Mouse (Mus musculus): ENCODE measurements at regions not wholly inside any gene's neighbourhood (a gene's known extent, or its start where the extent isn't known, plus 50 kb on each side); places are given as distances from the start of the nearest gene placed in this dataset.

- H3K36me3 ChIP-seq: no peaks in the 10 kb centered on the region
- H3K27ac ChIP-seq: no peak overlapping the region
- peaks cover 3% of the 10 kb centered on the region; the same call in 1 of the 2 replicates for H3K9me3 ChIP-seq
- peaks cover 9% of the 10 kb centered on the region; the same call in 1 of the 2 replicates for H3K4me1 ChIP-seq
- no peak overlapping the region for H3K4me3 ChIP-seq
- DNase-seq (ENCODE audit: low spot score): no peak
- H3K27me3 ChIP-seq (ENCODE audit: insufficient read depth, poor library complexity, severe bottlenecking): no peaks in the 10 kb centered on the region
- WGBS: 76% methylated on average over 7 of the region's 7 CpGs
These were observed 347.7 kb downstream of the Med13l start for GRCm38 (mm10) chr5:118908224-118908623.

GRCm38 (mm10) chr5:118909756-118910155 is 349.3 kb downstream of the Med13l start:
- Histone ChIP-seq H3K27me3 (ENCODE audit: insufficient read depth, poor library complexity, severe bottlenecking) (no peaks in the 10 kb centered on the region), H3K36me3 (no peaks in the 10 kb centered on the region), H3K4me3 (no peak overlapping the region), H3K9me3 (no peaks in the 10 kb centered on the region), H3K4me1 (peaks cover 14% of the 10 kb centered on the region; the same call in 1 of the 2 replicates), H3K27ac (no peak overlapping the region)
- 58% methylated on average over 6 of the region's 6 CpGs for WGBS
- DNase-seq (ENCODE audit: low spot score): no peak

GRCm38 (mm10) chr5:118914191-118914750 is 353.8 kb downstream of the Med13l start:
- no peak overlapping the region for H3K27ac ChIP-seq
- no peaks in the 10 kb centered on the region; the same call in 1 of the 2 replicates for H3K27me3 ChIP-seq (ENCODE audit: insufficient read depth, poor library complexity, severe bottlenecking)
- H3K4me3 ChIP-seq: no peak overlapping the region
- H3K4me1 ChIP-seq: peaks cover 19% of the 10 kb centered on the region; the same call in 1 of the 2 replicates
- H3K36me3 ChIP-seq: no peaks in the 10 kb centered on the region
- 59% methylated on average over 6 of the region's 6 CpGs for WGBS
- no peaks in the 10 kb centered on the region for H3K9me3 ChIP-seq
- no peak for DNase-seq (ENCODE audit: low spot score)

- no peak for DNase-seq (ENCODE audit: low spot score)
- Histone ChIP-seq H3K4me1 (peaks cover 3% of the 10 kb centered on the region; the same call in 1 of the 2 replicates), H3K27me3 (ENCODE audit: insufficient read depth, poor library complexity, severe bottlenecking) (peaks cover 27% of the 10 kb centered on the region; the same call in 1 of the 2 replicates), H3K27ac (no peak overlapping the region), H3K9me3 (no peaks in the 10 kb centered on the region), H3K4me3 (no peak overlapping the region), H3K36me3 (no peaks in the 10 kb centered on the region)
- WGBS: 82% methylated on average over 7 of the region's 7 CpGs
These were observed 362.9 kb downstream of the Med13l start for GRCm38 (mm10) chr5:118923357-118923756.

DNA sequence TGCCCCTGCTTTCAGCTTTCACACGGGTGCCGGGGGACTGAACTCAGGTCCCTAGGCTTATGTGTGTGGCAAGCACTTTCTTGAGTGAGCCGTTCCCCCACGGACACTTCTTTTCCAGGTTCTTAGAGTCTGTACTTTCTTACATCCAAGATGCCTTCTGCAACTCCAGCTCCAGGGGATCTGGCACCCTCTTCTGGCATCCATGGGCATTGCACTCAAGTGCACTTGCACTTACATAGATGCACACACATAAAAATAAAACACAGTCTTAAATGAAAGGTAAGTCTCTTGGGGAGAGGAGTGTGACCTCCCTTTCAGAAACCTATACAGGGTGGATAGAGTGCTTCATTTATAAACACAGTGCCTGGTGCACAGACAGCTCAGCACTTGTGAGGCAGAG is 368.6 kb downstream of the Med13l start:
- Histone ChIP-seq H3K9me3 (no peaks in the 10 kb centered on the region), H3K27me3 (ENCODE audit: insufficient read depth, poor library complexity, severe bottlenecking) (peaks cover 44% of the 10 kb centered on the region), H3K27ac (no peak overlapping the region), H3K36me3 (no peaks in the 10 kb centered on the region), H3K4me3 (no peak overlapping the region), H3K4me1 (peaks cover 11% of the 10 kb centered on the region; the same call in 1 of the 2 replicates)
- DNase-seq (ENCODE audit: low spot score): no peak
- 93% methylated on average over 4 of the region's 4 CpGs for WGBS

GRCm38 (mm10) chr5:118929990-118930501 is 369.6 kb downstream of the Med13l start:
- WGBS: 12% methylated on average over 19 of the region's 23 CpGs
- DNase-seq (ENCODE audit: low spot score): no peak
- Histone ChIP-seq H3K9me3 (no peaks in the 10 kb centered on the region), H3K27me3 (ENCODE audit: insufficient read depth, poor library complexity, severe bottlenecking) (peaks cover 38% of the 10 kb centered on the region), H3K4me3 (peak overlapping the region; percentile 46), H3K36me3 (no peaks in the 10 kb centered on the region), H3K27ac (peak overlapping the region; percentile 2; the same call in 1 of the 2 replicates), H3K4me1 (peaks cover 11% of the 10 kb centered on the region; the same call in 1 of the 2 replicates)

DNA sequence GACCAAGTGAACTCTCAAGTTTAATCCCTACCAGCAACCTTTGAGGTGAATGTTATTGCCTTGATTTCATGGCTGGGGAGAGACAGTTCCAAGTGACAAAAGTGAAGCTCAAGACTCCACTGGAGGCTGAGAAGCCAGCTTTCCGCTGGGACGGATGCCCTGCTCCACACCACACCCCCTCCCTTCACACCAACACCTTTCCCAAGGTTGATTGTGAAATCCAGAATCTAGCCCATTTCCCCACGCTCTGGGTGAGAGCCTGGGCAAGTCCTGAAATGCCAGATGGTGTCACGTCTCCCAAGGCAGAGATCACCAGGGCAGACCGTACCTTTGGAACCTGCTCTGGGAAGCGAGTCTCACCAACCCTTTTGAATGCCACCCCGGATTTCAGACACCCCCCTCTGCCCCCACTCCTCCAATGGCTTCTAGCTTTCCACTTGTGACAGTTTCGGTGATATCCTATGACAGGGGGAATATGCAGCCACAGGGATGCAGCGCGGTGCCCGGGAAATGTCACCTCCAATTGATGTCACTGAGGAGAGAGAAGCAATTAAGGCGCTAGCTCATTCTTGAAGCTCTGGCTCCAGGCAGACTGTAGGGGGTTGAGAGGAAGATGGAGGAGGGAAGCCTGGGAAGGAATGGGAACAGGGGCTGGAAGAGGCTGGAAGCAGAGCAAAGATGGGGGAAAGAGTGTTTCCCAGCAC is 379.0 kb downstream of the Med13l start:
- Histone ChIP-seq H3K4me3 (no peak overlapping the region), H3K9me3 (no peaks in the 10 kb centered on the region), H3K4me1 (no peaks in the 10 kb centered on the region), H3K27me3 (ENCODE audit: insufficient read depth, poor library complexity, severe bottlenecking) (peaks cover 29% of the 10 kb centered on the region), H3K27ac (no peak overlapping the region), H3K36me3 (no peaks in the 10 kb centered on the region)
- 77% methylated on average over 12 of the region's 12 CpGs for WGBS
- DNase-seq (ENCODE audit: low spot score): no peak

DNA sequence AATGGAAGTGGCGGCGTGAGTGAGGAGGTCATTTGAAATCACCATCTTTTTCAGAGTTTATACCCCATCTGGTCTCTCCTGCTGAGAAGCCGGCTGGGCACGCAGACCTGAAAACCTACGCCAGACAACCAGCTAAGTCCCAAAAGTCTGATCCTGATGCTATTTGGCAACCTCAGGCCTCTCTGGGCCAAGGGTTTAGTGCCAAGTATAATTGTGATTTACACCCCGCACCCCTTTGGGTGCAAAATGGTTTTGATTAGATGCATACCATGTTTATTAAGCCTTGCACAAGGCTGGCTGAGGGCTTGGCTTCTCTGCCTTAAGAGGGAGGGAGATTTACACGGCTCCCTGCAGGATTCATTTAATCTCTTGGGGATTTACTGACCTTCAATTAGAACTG is 383.8 kb downstream of the Med13l start:
- Histone ChIP-seq H3K4me1 (0 out of 2 replicates have a peak, but pooled peaks cover 10% of the 10 kb centered on the region), H3K27me3 (ENCODE audit: insufficient read depth, poor library complexity, severe bottlenecking) (peaks cover 30% of the 10 kb centered on the region), H3K27ac (no peak overlapping the region), H3K4me3 (no peak overlapping the region), H3K36me3 (no peaks in the 10 kb centered on the region), H3K9me3 (no peaks in the 10 kb centered on the region)
- 45% methylated on average over 7 of the region's 7 CpGs for WGBS
- DNase-seq (ENCODE audit: low spot score): no peak

DNA sequence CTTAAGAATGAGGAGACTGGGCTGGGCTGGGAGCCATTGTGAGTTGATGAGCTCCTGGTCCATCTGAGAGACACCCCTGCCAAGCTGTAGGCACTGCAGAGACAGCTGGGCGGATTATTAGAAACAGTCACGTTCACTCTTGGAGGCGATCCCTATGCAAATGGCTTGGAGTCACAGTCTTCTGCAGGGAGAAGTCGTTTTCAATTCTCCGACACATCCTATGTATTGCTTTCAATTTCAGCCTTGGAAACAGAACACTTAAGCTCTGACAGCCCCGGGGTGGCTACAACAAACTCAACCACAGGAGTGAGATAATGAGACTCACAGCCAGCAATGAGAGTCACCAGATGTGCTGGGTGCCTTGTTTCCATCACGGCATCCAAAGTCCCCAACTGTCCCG is 385.6 kb downstream of the Med13l start:
- H3K27me3 ChIP-seq (ENCODE audit: insufficient read depth, poor library complexity, severe bottlenecking): peaks cover 30% of the 10 kb centered on the region
- no peaks in the 10 kb centered on the region for H3K9me3 ChIP-seq
- H3K27ac ChIP-seq: 0 out of 2 replicates have a peak overlapping the region, but pooled peaks have one; percentile 47
- H3K36me3 ChIP-seq: no peaks in the 10 kb centered on the region
- no peak overlapping the region for H3K4me3 ChIP-seq
- DNase-seq (ENCODE audit: low spot score): no peak
- WGBS: 25% methylated on average over 8 of the region's 8 CpGs
- 0 out of 2 replicates have a peak, but pooled peaks cover 10% of the 10 kb centered on the region for H3K4me1 ChIP-seq

- DNase-seq (ENCODE audit: low spot score): no peak
- Histone ChIP-seq H3K4me3 (no peak overlapping the region), H3K4me1 (0 out of 2 replicates have a peak, but pooled peaks cover 10% of the 10 kb centered on the region), H3K36me3 (no peaks in the 10 kb centered on the region), H3K9me3 (no peaks in the 10 kb centered on the region), H3K27me3 (ENCODE audit: insufficient read depth, poor library complexity, severe bottlenecking) (peaks cover 30% of the 10 kb centered on the region), H3K27ac (no peak overlapping the region)
- WGBS: 53% methylated on average over 2 of the region's 2 CpGs
These were observed 386.5 kb downstream of the Med13l start for GRCm38 (mm10) chr5:118946994-118947393.

DNA sequence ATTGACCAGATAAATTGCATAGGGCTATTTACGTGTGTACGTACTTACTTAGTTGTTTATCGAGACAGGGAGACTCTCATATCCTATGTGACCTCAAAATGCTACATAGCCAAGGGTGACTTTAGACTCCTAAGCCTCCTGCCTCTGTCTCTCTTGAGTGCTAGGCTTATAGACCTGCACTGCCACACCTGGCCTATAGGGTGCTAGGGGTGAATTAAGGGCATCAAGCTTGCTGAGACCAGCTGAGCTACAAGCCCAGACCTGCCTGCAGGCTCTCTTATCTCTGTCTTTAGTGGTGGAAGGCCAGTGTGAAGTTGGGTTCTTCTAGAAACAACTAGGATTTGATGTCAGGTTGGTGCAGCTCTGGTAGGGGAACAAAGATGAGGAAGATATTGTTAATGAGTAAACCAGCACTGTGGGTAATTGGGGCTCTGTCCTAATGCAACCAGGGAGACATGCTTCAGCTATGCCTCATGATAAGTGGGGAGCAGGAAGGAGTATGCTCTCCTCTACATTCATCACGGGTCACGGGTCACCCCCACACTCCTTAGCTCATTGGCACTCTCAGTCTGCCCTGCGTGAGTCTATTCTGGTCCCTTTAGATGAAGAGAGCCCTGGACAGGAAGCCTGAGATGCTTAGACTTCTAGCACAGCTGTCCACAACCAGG is 387.8 kb downstream of the Med13l start:
- WGBS: 86% methylated on average over 6 of the region's 6 CpGs
- Histone ChIP-seq H3K27ac (no peak overlapping the region), H3K4me3 (no peak overlapping the region), H3K36me3 (no peaks in the 10 kb centered on the region), H3K4me1 (0 out of 2 replicates have a peak, but pooled peaks cover 10% of the 10 kb centered on the region), H3K27me3 (ENCODE audit: insufficient read depth, poor library complexity, severe bottlenecking) (peaks cover 21% of the 10 kb centered on the region; the same call in 1 of the 2 replicates), H3K9me3 (no peaks in the 10 kb centered on the region)
- no peak for DNase-seq (ENCODE audit: low spot score)

DNA sequence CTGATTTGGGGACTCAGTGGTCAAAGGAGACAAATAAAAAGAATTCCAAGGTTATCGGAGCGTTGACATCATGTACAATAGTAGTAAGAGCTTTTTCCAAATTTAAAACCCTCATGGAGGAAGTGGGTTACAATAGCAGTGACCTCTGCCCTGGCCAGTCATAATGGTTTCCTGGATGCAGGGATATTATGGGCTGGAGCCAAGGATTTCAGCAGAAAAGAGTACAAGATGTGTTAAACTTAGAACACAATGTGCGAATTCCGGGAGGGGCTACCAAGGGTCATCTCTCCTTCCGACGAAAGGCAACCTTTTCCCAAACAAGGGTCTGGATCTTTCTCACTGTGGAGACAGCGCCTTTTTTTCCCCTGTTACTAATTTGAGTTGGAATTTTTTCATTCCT is 390.6 kb downstream of the Med13l start:
- no peak for DNase-seq (ENCODE audit: low spot score)
- WGBS: 61% methylated on average over 7 of the region's 7 CpGs
- H3K27ac ChIP-seq: no peak overlapping the region
- no peaks in the 10 kb centered on the region for H3K9me3 ChIP-seq
- H3K4me1 ChIP-seq: 0 out of 2 replicates have a peak, but pooled peaks cover 8% of the 10 kb centered on the region
- no peak overlapping the region for H3K4me3 ChIP-seq
- 0 out of 2 replicates have a peak, but pooled peaks cover 5% of the 10 kb centered on the region for H3K27me3 ChIP-seq (ENCODE audit: insufficient read depth, poor library complexity, severe bottlenecking)
- H3K36me3 ChIP-seq: no peaks in the 10 kb centered on the region

Measured in heart, embryonic 10.5 days (tissue).